Mouse (Mus musculus): ENCODE results near the gene Ankib1.

DNA sequence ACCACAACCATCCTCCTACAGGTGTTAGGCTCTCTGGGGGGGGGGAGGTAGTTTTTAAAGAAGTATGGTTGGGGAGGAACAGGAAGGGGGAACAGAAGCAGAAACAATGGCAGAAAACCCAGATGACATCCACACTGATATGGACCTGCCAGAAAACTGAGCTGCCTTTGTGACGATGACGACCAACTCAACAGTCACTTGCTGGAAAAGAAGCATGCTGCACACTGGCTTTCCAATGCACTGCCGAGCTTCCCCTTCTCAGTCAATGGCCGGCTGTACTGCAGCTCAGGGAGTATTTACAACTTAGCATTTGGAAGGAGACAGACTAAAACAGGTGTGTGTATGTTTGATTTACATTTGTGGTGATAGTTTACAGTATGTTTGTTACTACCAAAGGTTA, 107.5 kb downstream of the Ankib1 start:
- TF ChIP-seq FLI1 (IDR thresholded peaks at IDR 0.05; ENCODE audit: low read length) (no peak), GATA1 (IDR thresholded peaks at IDR 0.05; ENCODE audit: borderline replicate concordance, low read length) (no peak)

Data from megakaryocyte, embryonic 14.5 days (primary cell).